Mouse (Mus musculus) neural tube, embryonic 11.5 days (tissue): Measurements from ENCODE around the gene Efcc1. TPM values are rescaled to one million over a fixed set of nuclear protein-coding genes. Genes with fewer than 3 reads are reported as not detected.

Source experiments
- ATAC-seq: fragments of 200-750 bp; cut with Nextera tagmentation; 2 replicates; pipeline ENCODE4 v1.8.0; 2017; ENCODE audit warnings: moderate number of reproducible peaks, mild to moderate bottlenecking, moderate TSS enrichment, moderate library complexity; ENCODE audit not compliant: insufficient read depth, low FRiP score, low TSS enrichment
- DNase-seq: peaks from one replicate; pipeline ENCODE4 v3.0.0-alpha.2; 2015; ENCODE audit warnings: low spot score
- H3K27ac ChIP-seq: fragments of 300-500 bp; sonication (generic); 2 replicates; pipeline ENCODE4 v1.5.1; 2014; ENCODE audit warnings: low read depth, mild to moderate bottlenecking, low read length
- H3K27me3 ChIP-seq: fragments of 300-500 bp; sonication (generic); 2 replicates; pipeline ENCODE4 v1.6.1; 2014; ENCODE audit warnings: mild to moderate bottlenecking, low read length, mixed read lengths; ENCODE audit not compliant: control insufficient read depth, insufficient read depth
- H3K36me3 ChIP-seq: fragments of 300-500 bp; sonication (generic); 2 replicates; pipeline ENCODE4 v1.6.1; 2014; ENCODE audit warnings: mild to moderate bottlenecking, low read length, moderate library complexity, mixed read lengths; ENCODE audit not compliant: control insufficient read depth, insufficient read depth
- H3K4me1 ChIP-seq: fragments of 300-500 bp; sonication (generic); 2 replicates; pipeline ENCODE4 v1.6.1; 2014; ENCODE audit warnings: low read length, mixed read lengths; ENCODE audit not compliant: control insufficient read depth, insufficient read depth
- H3K4me2 ChIP-seq: fragments of 300-500 bp; sonication (generic); 2 replicates; pipeline ENCODE4 v1.6.1; 2014; ENCODE audit warnings: low read depth, mild to moderate bottlenecking, moderate library complexity
- H3K4me3 ChIP-seq: fragments of 300-500 bp; sonication (generic); 2 replicates; pipeline ENCODE4 v1.5.1; 2014; ENCODE audit warnings: low read depth, low read length
- H3K9ac ChIP-seq: fragments of 300-500 bp; sonication (generic); 2 replicates; pipeline ENCODE4 v1.6.1; 2014; ENCODE audit warnings: mild to moderate bottlenecking, low read length
- H3K9me3 ChIP-seq: fragments of 300-500 bp; sonication (generic); 2 replicates; pipeline ENCODE4 v1.6.1; 2016; ENCODE audit warnings: low read length; ENCODE audit not compliant: control insufficient read depth
- WGBS: fragments of 180-500 bp; shearing (Covaris S2); extraction: QIAGEN DNeasy Blood & Tissue Kit; methylation state at CpG from one replicate; pipeline ENCODE4 v1.1.7; 2014; 5-methylcytosine and 5-hydroxymethylcytosine counted together
- polyA plus RNA-seq: library from polyadenylated mRNA; unstranded; fragments of >200 nt; fragmentation: Nextera tagmentation; extraction: Ambion mirVana; gene quantifications from 2 replicates; pipeline ENCODE4 v1.2.1, GENCODE M21; 2014

Gene Efcc1
- polyA plus RNA-seq, 1 experiment from 2014 or later, result 6.4 TPM

- DNase-seq, result no peak
- 0 out of 2 replicates have a peak, but pooled peaks cover 6% of the 10 kb centered on the region for H3K4me1 ChIP-seq
- H3K36me3 ChIP-seq, result no peaks in the 10 kb centered on the region
- no peak overlapping the region for H3K4me3 ChIP-seq
- H3K27ac ChIP-seq, result no peak overlapping the region
- no peak overlapping the region for H3K4me2 ChIP-seq
- H3K27me3 ChIP-seq, result no peaks in the 10 kb centered on the region
- no peak for ATAC-seq
- H3K9me3 ChIP-seq, result no peaks in the 10 kb centered on the region
- no peak overlapping the region for H3K9ac ChIP-seq
- WGBS, result 57% methylated on average over 6 of the region's 6 CpGs
Measured at GRCm38 (mm10) chr6:87739898-87740297, 9.2 kb downstream of the Efcc1 start.

GRCm38 (mm10) chr6:87740496-87740895 lies 9.8 kb downstream of the Efcc1 start:
- Histone ChIP-seq H3K27ac (no peak overlapping the region), H3K4me1 (0 out of 2 replicates have a peak, but pooled peaks cover 6% of the 10 kb centered on the region), H3K36me3 (no peaks in the 10 kb centered on the region), H3K27me3 (no peaks in the 10 kb centered on the region), H3K9me3 (no peaks in the 10 kb centered on the region), H3K4me2 (no peak overlapping the region), H3K4me3 (no peak overlapping the region), H3K9ac (no peak overlapping the region)
- DNase-seq (no peak), ATAC-seq (no peak)

- H3K9me3 ChIP-seq, result no peaks in the 10 kb centered on the region
- DNase-seq, result no peak
- H3K27me3 ChIP-seq, result no peaks in the 10 kb centered on the region
- no peaks in the 10 kb centered on the region for H3K36me3 ChIP-seq
- ATAC-seq, result no peak
- H3K4me1 ChIP-seq, result 0 out of 2 replicates have a peak, but pooled peaks cover 6% of the 10 kb centered on the region
- H3K4me2 ChIP-seq, result no peak overlapping the region
- H3K27ac ChIP-seq, result no peak overlapping the region
- H3K9ac ChIP-seq, result no peak overlapping the region
- WGBS, result 94% methylated on average over 8 of the region's 8 CpGs
- H3K4me3 ChIP-seq, result no peak overlapping the region
Measured at GRCm38 (mm10) chr6:87741978-87742377, 11.3 kb downstream of the Efcc1 start.

DNA sequence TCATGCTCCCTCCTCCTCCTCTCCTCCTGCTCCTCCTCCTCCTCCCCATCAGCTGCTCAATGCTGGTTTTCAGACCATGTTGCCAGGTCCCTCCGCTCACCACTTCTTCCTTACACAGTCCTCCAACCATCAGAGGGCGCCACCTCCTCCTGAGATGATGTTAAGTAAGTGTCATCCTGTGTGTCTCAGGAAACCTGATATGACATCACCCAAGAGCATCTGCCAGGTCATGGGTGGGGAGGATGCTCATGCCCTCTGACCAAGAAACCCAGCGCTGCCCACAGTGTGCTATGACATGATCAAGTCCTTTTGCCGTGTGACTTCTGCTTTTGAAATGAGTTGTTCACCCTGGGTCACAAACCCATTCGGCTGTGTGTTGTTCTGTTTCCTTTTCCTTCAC lies 12.1 kb downstream of the Efcc1 start:
- DNase-seq (no peak), ATAC-seq (no peak)
- H3K4me3 ChIP-seq, result no peak overlapping the region
- 79% methylated on average over 5 of the region's 5 CpGs for WGBS
- H3K4me1 ChIP-seq, result 0 out of 2 replicates have a peak, but pooled peaks cover 6% of the 10 kb centered on the region
- no peak overlapping the region for H3K4me2 ChIP-seq
- H3K36me3 ChIP-seq, result no peaks in the 10 kb centered on the region
- no peak overlapping the region for H3K27ac ChIP-seq
- H3K27me3 ChIP-seq, result no peaks in the 10 kb centered on the region
- no peaks in the 10 kb centered on the region for H3K9me3 ChIP-seq
- no peak overlapping the region for H3K9ac ChIP-seq

DNA sequence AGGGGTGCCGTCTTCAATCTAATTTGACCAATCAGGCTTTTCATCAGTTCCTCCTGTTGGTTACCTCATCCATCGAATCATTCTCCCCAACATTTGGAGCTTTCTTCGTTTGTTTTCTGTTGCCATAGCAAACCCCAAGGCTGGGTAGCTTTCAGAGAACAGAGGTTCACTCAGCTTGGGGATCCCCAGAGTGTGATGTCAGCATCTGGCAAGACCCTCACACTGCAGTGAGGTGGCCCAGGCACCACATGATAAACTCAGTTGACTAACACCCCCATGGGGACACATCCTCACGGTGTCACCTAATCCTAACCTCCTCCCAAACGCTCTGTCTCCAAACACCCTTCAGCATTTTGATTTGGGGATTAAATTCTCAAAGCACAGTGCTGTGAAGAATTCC lies 12.6 kb downstream of the Efcc1 start:
- Histone ChIP-seq H3K9me3 (no peaks in the 10 kb centered on the region), H3K27me3 (no peaks in the 10 kb centered on the region), H3K27ac (no peak overlapping the region), H3K4me2 (no peak overlapping the region), H3K4me1 (0 out of 2 replicates have a peak, but pooled peaks cover 1% of the 10 kb centered on the region), H3K4me3 (no peak overlapping the region), H3K9ac (no peak overlapping the region), H3K36me3 (no peaks in the 10 kb centered on the region)
- ATAC-seq (no peak), DNase-seq (no peak)
- WGBS, result 77% methylated on average over 5 of the region's 5 CpGs

GRCm38 (mm10) chr6:87744632-87745031 lies 14.0 kb downstream of the Efcc1 start:
- no peaks in the 10 kb centered on the region for H3K4me1 ChIP-seq
- no peaks in the 10 kb centered on the region for H3K27me3 ChIP-seq
- no peak overlapping the region for H3K27ac ChIP-seq
- H3K4me2 ChIP-seq, result no peak overlapping the region
- H3K4me3 ChIP-seq, result no peak overlapping the region
- no peak overlapping the region for H3K9ac ChIP-seq
- H3K9me3 ChIP-seq, result no peaks in the 10 kb centered on the region
- no peaks in the 10 kb centered on the region for H3K36me3 ChIP-seq
- no peak for DNase-seq
- no peak for ATAC-seq
- WGBS, result 94% methylated on average over 3 of the region's 3 CpGs

GRCm38 (mm10) chr6:87745301-87745700 lies 14.6 kb downstream of the Efcc1 start:
- DNase-seq (no peak), ATAC-seq (no peak)
- Histone ChIP-seq H3K9ac (no peak overlapping the region), H3K36me3 (no peaks in the 10 kb centered on the region), H3K4me1 (no peaks in the 10 kb centered on the region), H3K9me3 (no peaks in the 10 kb centered on the region), H3K4me2 (no peak overlapping the region), H3K27me3 (no peaks in the 10 kb centered on the region), H3K4me3 (no peak overlapping the region), H3K27ac (no peak overlapping the region)
- 25% methylated on average over 1 of the region's 1 CpGs for WGBS

DNA sequence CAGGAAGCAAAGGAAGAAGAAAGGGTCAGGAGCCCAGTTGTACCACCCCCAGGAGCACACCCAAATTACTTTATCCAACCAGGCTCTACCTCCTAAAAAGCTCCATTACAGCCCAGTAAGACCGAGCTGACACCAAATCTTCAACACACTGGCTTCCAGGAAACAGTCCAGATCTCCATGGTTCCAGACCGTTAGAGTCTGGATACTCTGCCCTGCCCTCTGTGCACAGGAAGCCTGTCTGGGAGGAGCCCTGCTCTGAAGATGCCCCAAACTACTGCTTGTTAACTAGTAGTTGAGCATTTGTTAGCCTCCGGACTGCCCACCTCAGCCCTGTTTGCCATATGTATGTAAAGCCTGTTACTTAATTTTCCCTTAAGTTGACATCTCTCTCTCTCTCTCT lies 15.4 kb downstream of the Efcc1 start:
- Histone ChIP-seq H3K4me2 (no peak overlapping the region), H3K9me3 (no peaks in the 10 kb centered on the region), H3K27ac (no peak overlapping the region), H3K27me3 (no peaks in the 10 kb centered on the region), H3K4me1 (no peaks in the 10 kb centered on the region), H3K9ac (no peak overlapping the region), H3K36me3 (no peaks in the 10 kb centered on the region), H3K4me3 (no peak overlapping the region)
- no peak for DNase-seq
- no peak for ATAC-seq
- WGBS, result 73% methylated on average over 3 of the region's 3 CpGs

GRCm38 (mm10) chr6:87746849-87747248 lies 16.2 kb downstream of the Efcc1 start:
- WGBS, result 82% methylated on average over 2 of the region's 2 CpGs

More at GRCm38 (mm10) chr6:87746849-87747248, 16.2 kb downstream of the Efcc1 start:
- H3K9me3 ChIP-seq, result no peaks in the 10 kb centered on the region
- no peak overlapping the region for H3K27ac ChIP-seq
- H3K27me3 ChIP-seq, result no peaks in the 10 kb centered on the region
- H3K9ac ChIP-seq, result no peak overlapping the region
- H3K4me1 ChIP-seq, result no peaks in the 10 kb centered on the region
- H3K4me2 ChIP-seq, result no peak overlapping the region
- no peak overlapping the region for H3K4me3 ChIP-seq
- H3K36me3 ChIP-seq, result no peaks in the 10 kb centered on the region
- no peak for ATAC-seq
- DNase-seq, result no peak
